In the genomic region with DNA sequence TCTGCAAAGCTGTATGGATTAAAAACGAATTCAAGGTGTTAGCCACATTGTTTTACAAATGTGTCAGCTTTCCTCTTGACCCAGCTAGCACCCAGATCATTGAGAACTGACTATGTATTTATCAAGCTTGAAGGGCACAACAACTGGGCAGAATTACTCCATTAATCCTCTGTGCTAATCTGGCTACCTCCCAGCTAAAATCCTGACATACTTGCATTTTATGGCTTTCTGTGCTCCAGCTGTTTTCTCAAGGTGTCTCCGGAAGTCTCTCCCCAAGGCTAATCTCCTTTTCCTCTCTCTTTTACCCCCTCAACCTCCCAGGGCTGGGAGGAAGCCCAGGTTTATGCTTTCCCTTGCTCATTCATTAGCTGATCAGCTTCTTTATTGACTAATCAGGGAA, we compare ENCODE assay signal across 26 mouse cellular contexts. TPM values are rescaled to one million over a fixed set of nuclear protein-coding genes. Genes with fewer than 3 reads are reported as not detected.
DNase-seq lines count a peak whose midpoint lies in the region; ATAC-seq and TF ChIP-seq lines count a peak whose summit lies in the region.
"Had no signal": no experiment of that assay in that cellular context is flagged by ENCODE, and none has a peak within 500 bp of the region (broad histone marks: within the 10 kb centered on the region; RNA-seq: fewer than 3 reads in every experiment).

No protein-coding gene starts in this region.

- H3K36me3 ChIP-seq in midbrain, embryonic 11.5 days (ENCODE audit: control insufficient read depth, insufficient read depth, low read length), result no peaks in the 10 kb centered on the region
- H3K36me3 ChIP-seq in midbrain, embryonic 14.5 days (ENCODE audit: control insufficient read depth, insufficient read depth, low read length), result no peaks in the 10 kb centered on the region
- no peaks in the 10 kb centered on the region for H3K36me3 ChIP-seq in ES-Bruce4 (ENCODE audit: control insufficient read depth, insufficient read depth, low read length, poor library complexity, severe bottlenecking)
- no peaks in the 10 kb centered on the region for H3K36me3 ChIP-seq in small intestine, adult 2 months (ENCODE audit: control insufficient read depth, insufficient read depth, low read length)
- H3K36me3 ChIP-seq in forebrain, embryonic 11.5 days (ENCODE audit: control insufficient read depth, insufficient read depth, low read length), result no peaks in the 10 kb centered on the region
- H3K36me3 ChIP-seq: embryonic facial prominence, embryonic 13.5 days; embryonic facial prominence, embryonic 15.5 days; forebrain, embryonic 10.5 days; forebrain, embryonic 15.5 days; G1E had no signal

- H3K4me1 ChIP-seq in midbrain, embryonic 11.5 days (ENCODE audit: control insufficient read depth, insufficient read depth, low read length), result no peaks in the 10 kb centered on the region
- no peaks in the 10 kb centered on the region for H3K4me1 ChIP-seq in midbrain, embryonic 14.5 days (ENCODE audit: control insufficient read depth, insufficient read depth, low read length)
- H3K4me1 ChIP-seq in ES-Bruce4 (ENCODE audit: control insufficient read depth, insufficient read depth, low read length), result peaks cover 8% of the 10 kb centered on the region
- H3K4me1 ChIP-seq in small intestine, adult 2 months (ENCODE audit: control insufficient read depth, insufficient read depth, insufficient read length, low read length), result peaks cover 10% of the 10 kb centered on the region; the same call in 1 of the 2 replicates
- H3K4me1 ChIP-seq in forebrain, embryonic 11.5 days (replicated peaks; ENCODE audit: control insufficient read depth, insufficient read depth, low read length), result no peaks in the 10 kb centered on the region
- H3K4me1 ChIP-seq: embryonic facial prominence, embryonic 13.5 days; embryonic facial prominence, embryonic 15.5 days; forebrain, embryonic 13.5 days; forebrain, embryonic 15.5 days had no signal

- DNase-seq in midbrain, embryonic 11.5 days (ENCODE audit: low spot score, missing footprints), result peak; percentile 82
- no peak for DNase-seq in midbrain, embryonic 14.5 days
- peak; percentile 94 for DNase-seq in R1 (ENCODE audit: low read depth, low spot score)
- no peak for DNase-seq in forebrain, embryonic 11.5 days (ENCODE audit: low spot score)
- DNase-seq in kidney, adult 11 months, result no peak
- DNase-seq in left cerebral cortex, postnatal 36 days (ENCODE audit: low spot score in 2 of 2), result no peak
- DNase-seq: adrenal gland, adult 2 months; adrenal gland, postnatal 10 days; adrenal gland, postnatal 25 days; cerebellum, adult 11 months; cerebellum, adult 18-20 months; cerebellum, adult 8-10 months; cerebellum, adult 9-11 months; cerebellum, postnatal 14 days; cerebellum, postnatal 36 days; embryo, embryonic 11 days; forebrain, postnatal 0 days had no signal

- no peaks in the 10 kb centered on the region for H3K27me3 ChIP-seq in midbrain, embryonic 11.5 days (ENCODE audit: control insufficient read depth, insufficient read depth, low read length)
- H3K27me3 ChIP-seq in midbrain, embryonic 14.5 days (ENCODE audit: control insufficient read depth, insufficient read depth, low read length), result no peaks in the 10 kb centered on the region
- no peaks in the 10 kb centered on the region for H3K27me3 ChIP-seq in ES-Bruce4 (ENCODE audit: control insufficient read depth, insufficient read depth, low read length, poor library complexity, severe bottlenecking)
- no peaks in the 10 kb centered on the region for H3K27me3 ChIP-seq in small intestine, adult 2 months (ENCODE audit: control insufficient read depth, insufficient read depth, low read length)
- H3K27me3 ChIP-seq in forebrain, embryonic 11.5 days (ENCODE audit: control insufficient read depth, insufficient read depth, low read length), result no peaks in the 10 kb centered on the region
- H3K27me3 ChIP-seq: embryonic facial prominence, embryonic 13.5 days; embryonic facial prominence, embryonic 15.5 days; forebrain, embryonic 13.5 days; forebrain, embryonic 15.5 days had no signal

- TF ChIP-seq EP300 in ES-Bruce4 (IDR thresholded peaks at IDR 0.05; ENCODE audit: insufficient read depth, low read depth, low read length), result no peak

- H3K9ac ChIP-seq in midbrain, embryonic 11.5 days (ENCODE audit: low read length), result no peak overlapping the region
- H3K9ac ChIP-seq in midbrain, embryonic 14.5 days (replicated peaks; ENCODE audit: low read length), result no peak overlapping the region
- peak overlapping the region; percentile 41; the same call in 1 of the 2 replicates for H3K9ac ChIP-seq in ES-Bruce4 (ENCODE audit: low read depth, poor library complexity, severe bottlenecking)
- no peak overlapping the region for H3K9ac ChIP-seq in forebrain, embryonic 11.5 days (ENCODE audit: low read length)
- H3K9ac ChIP-seq: embryonic facial prominence, embryonic 13.5 days; embryonic facial prominence, embryonic 15.5 days; forebrain, embryonic 13.5 days; forebrain, embryonic 15.5 days; forebrain, postnatal 0 days had no signal

- WGBS in midbrain, embryonic 11.5 days, result 57% methylated on average over 2 of the region's 2 CpGs
- 50% methylated on average over 2 of the region's 2 CpGs for WGBS in midbrain, embryonic 14.5 days
- WGBS in small intestine, adult 2 months, result 31% methylated on average over 2 of the region's 2 CpGs
- WGBS in forebrain, embryonic 11.5 days, result 64% methylated on average over 2 of the region's 2 CpGs

- H3K27ac ChIP-seq in midbrain, embryonic 11.5 days (ENCODE audit: low read depth, low read length), result no peak overlapping the region
- H3K27ac ChIP-seq in midbrain, embryonic 14.5 days (replicated peaks; ENCODE audit: low read depth, low read length), result no peak overlapping the region
- peak overlapping the region; percentile 44 for H3K27ac ChIP-seq in ES-Bruce4 (ENCODE audit: insufficient read depth, low read length)
- peak overlapping the region; percentile 83 for H3K27ac ChIP-seq in small intestine, adult 2 months (ENCODE audit: insufficient read depth, low read depth, low read length)
- no peak overlapping the region for H3K27ac ChIP-seq in forebrain, embryonic 11.5 days (ENCODE audit: low read depth, low read length)
- H3K27ac ChIP-seq: embryonic facial prominence, embryonic 13.5 days; embryonic facial prominence, embryonic 15.5 days; forebrain, embryonic 10.5 days; forebrain, embryonic 13.5 days; forebrain, embryonic 15.5 days had no signal

- no peak for TF ChIP-seq POLR2A in ES-Bruce4 (IDR thresholded peaks at IDR 0.05; ENCODE audit: insufficient read depth, low read length)
- no peak for TF ChIP-seq POLR2A in small intestine, adult 2 months (IDR thresholded peaks at IDR 0.05; ENCODE audit: low read depth, low read length)

- no peak overlapping the region for H3K4me2 ChIP-seq in midbrain, embryonic 11.5 days
- no peak overlapping the region for H3K4me2 ChIP-seq in midbrain, embryonic 14.5 days (ENCODE audit: low read length)
- H3K4me2 ChIP-seq in forebrain, embryonic 11.5 days (ENCODE audit: low read depth, low read length, severe bottlenecking), result no peak overlapping the region
- H3K4me2 ChIP-seq: embryonic facial prominence, embryonic 13.5 days; embryonic facial prominence, embryonic 15.5 days; forebrain, embryonic 13.5 days; forebrain, embryonic 15.5 days had no signal

- no peak overlapping the region for H3K4me3 ChIP-seq in midbrain, embryonic 11.5 days (ENCODE audit: low read depth, low read length)
- H3K4me3 ChIP-seq in midbrain, embryonic 14.5 days (replicated peaks; ENCODE audit: low read depth, low read length), result no peak overlapping the region
- H3K4me3 ChIP-seq in ES-Bruce4 (ENCODE audit: low read depth, low read length), result no peak overlapping the region
- H3K4me3 ChIP-seq in small intestine, adult 2 months (ENCODE audit: low read depth, low read length), result no peak overlapping the region
- no peak overlapping the region for H3K4me3 ChIP-seq in forebrain, embryonic 11.5 days (ENCODE audit: low read depth, low read length)
- H3K4me3 ChIP-seq: embryonic facial prominence, embryonic 13.5 days; embryonic facial prominence, embryonic 15.5 days; erythroblast, embryonic 14.5 days; forebrain, embryonic 10.5 days; forebrain, embryonic 13.5 days; forebrain, embryonic 15.5 days had no signal

- intact Hi-C loops in left cerebral cortex, postnatal 36 days (cut with DNase I), result loop anchor here (5.0 kb wide), 1 partner anchor 37 kb away; no protein-coding TSS in a partner anchor

- no peaks in the 10 kb centered on the region for H3K9me3 ChIP-seq in midbrain, embryonic 11.5 days (ENCODE audit: control insufficient read depth, low read length)
- no peaks in the 10 kb centered on the region for H3K9me3 ChIP-seq in midbrain, embryonic 14.5 days (ENCODE audit: control insufficient read depth, low read length)
- no peaks in the 10 kb centered on the region for H3K9me3 ChIP-seq in ES-Bruce4 (replicated peaks; ENCODE audit: control insufficient read depth, insufficient read depth, low read length, poor library complexity, severe bottlenecking)
- H3K9me3 ChIP-seq in forebrain, embryonic 11.5 days (ENCODE audit: control insufficient read depth, low read length), result no peaks in the 10 kb centered on the region
- H3K9me3 ChIP-seq: embryonic facial prominence, embryonic 13.5 days; embryonic facial prominence, embryonic 15.5 days; forebrain, embryonic 10.5 days; forebrain, embryonic 13.5 days; forebrain, embryonic 15.5 days; G1E had no signal

- ATAC-seq in midbrain, embryonic 11.5 days (ENCODE audit: low FRiP score), result no peak
- no peak for ATAC-seq in midbrain, embryonic 14.5 days (ENCODE audit: low FRiP score, low TSS enrichment)
- no peak for ATAC-seq in forebrain, embryonic 11.5 days (replicated peaks; ENCODE audit: low FRiP score)
- ATAC-seq: forebrain, embryonic 13.5 days; forebrain, embryonic 15.5 days; forebrain, postnatal 0 days had no signal

- no peak for TF ChIP-seq CTCF in ES-Bruce4 (IDR thresholded peaks at IDR 0.05; ENCODE audit: low read depth, low read length)
- no peak for TF ChIP-seq CTCF in small intestine, adult 2 months (IDR thresholded peaks at IDR 0.05; ENCODE audit: extremely low read depth, insufficient read length, insufficient replicate concordance, low read depth, low read length)

RNA-seq across cellular contexts. Expression of a gene that starts 34.4 kb away (rescaled TPM):
- polyA plus RNA-seq in midbrain, embryonic 11.5 days (2014; fragmentation: Nextera tagmentation; extraction: Ambion mirVana), result 128 and 131 TPM in 2 replicates
- 244 and 294 TPM in 2 replicates for polyA plus RNA-seq in midbrain, embryonic 14.5 days (2014; fragmentation: Nextera tagmentation; extraction: Ambion mirVana)
- 350 and 361 TPM in 2 replicates for polyA plus RNA-seq in ES-Bruce4 (2011; ENCODE audit: insufficient read depth, insufficient read length, low read depth, missing spikeins)
- 55.7 and 124 TPM in 2 replicates for polyA plus RNA-seq in small intestine, adult 2 months (2012; rRNA removed)
- polyA plus RNA-seq in forebrain, embryonic 11.5 days (2014; fragmentation: Nextera tagmentation; extraction: Ambion mirVana), result 91.9 and 92.6 TPM in 2 replicates
- total RNA-seq in left cerebral cortex, postnatal 36 days (2021), result 100 to 1,000 TPM; 131 to 151 TPM

Comparison
In these comparisons a context has a peak if more than half of its experiments do, and no peak if none do; other contexts are left out.
1. DNase-seq: peak in midbrain, embryonic 11.5 days (single experiment) and R1 (single experiment); none in midbrain, embryonic 14.5 days (single experiment), forebrain, embryonic 11.5 days (single experiment), kidney, adult 11 months (single experiment) and left cerebral cortex, postnatal 36 days (0 of 2).
2. H3K27ac ChIP-seq: peak in ES-Bruce4 (single experiment) and small intestine, adult 2 months (single experiment); none in midbrain, embryonic 11.5 days (single experiment), midbrain, embryonic 14.5 days (single experiment) and forebrain, embryonic 11.5 days (single experiment).